Mouse (Mus musculus) spleen, postnatal 14 days (tissue): ENCODE measurements around the gene Plet1.

Experiments
- DNase-seq, 2 experiments: peaks; one replicate each; pipeline ENCODE4 v3.0.0; 2021 to 2022; ENCODE audit warnings: low spot score in 2 of 2

Gene Plet1

GRCm38 (mm10) chr9:50533791-50534190, 39.5 kb downstream of the Plet1 start:
- DNase-seq, result no peak

DNA sequence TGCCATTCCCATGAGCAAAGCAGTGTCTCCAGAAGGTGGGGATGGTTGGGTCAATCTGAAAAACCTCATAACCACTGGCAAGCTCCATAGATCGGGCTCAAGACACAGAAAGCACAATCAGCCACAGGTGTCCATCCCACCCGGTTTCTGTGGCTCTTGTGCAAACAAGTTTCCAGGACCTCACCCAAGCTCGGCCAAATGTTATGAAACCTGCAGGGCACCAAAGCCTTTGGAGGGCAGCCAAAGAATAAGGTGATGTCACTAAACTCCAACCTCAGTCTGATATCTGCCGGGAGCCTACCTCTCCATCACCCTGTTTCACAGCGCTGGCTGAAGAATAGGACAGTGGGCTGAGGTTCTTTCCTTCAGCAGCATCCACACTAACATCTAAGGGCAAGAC, 41.6 kb downstream of the Plet1 start:
- DNase-seq, result no peak

GRCm38 (mm10) chr9:50536603-50537135, 42.3 kb downstream of the Plet1 start:
- no peak for DNase-seq

- DNase-seq, result no peak
These were observed 43.0 kb downstream of the Plet1 start for GRCm38 (mm10) chr9:50537295-50537694.

GRCm38 (mm10) chr9:50540170-50540569, 45.8 kb downstream of the Plet1 start:
- no peak for DNase-seq

GRCm38 (mm10) chr9:50542401-50542800, 48.1 kb downstream of the Plet1 start:
- no peak for DNase-seq

DNA sequence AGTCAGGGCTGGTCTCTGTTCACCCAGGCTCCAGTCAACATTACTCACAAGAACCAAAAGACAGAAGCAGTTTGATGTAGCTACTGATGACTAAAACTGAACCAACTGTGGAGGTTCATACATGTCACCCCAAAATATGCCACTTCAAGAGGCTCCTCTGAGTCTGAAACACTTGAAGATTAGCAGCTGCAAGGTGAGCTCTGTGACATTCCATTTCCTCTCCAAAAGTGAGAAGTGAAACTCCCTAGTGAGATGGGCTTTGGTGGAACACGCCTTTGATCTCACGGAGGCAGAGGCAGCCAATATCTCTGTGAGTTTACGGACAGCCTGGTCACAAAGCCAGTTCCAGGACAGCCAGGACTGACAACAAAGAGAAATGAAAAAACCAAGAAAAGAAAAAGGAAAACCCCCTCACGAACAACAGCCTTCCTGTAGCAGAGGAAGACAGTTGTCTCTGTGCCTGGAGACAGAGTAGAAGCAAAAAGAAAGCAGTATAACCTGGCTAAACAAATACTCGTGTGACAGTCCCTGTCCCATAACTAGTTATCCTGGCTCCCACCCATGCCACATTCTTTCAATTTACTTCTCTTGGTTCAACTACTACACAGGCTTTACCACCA, 53.6 kb downstream of the Plet1 start:
- no peak for DNase-seq

DNA sequence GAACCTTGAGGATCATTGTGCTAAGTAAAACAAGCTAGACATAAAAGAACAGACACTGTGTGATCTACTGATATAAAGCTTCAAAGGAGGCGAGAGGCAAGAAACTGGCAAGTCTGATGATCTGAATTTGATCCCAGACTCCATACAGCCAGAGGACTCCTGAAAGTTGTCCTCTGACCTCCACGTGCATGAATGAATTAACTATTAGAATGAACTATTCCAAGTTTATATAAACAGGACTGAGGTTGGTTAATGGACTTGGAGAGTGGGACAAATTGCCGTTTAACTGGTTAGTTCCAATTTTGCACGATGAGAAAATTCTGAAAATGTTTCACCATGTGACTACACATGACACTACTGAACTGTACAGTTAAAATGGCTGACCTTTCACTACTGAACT, 54.6 kb downstream of the Plet1 start:
- no peak for DNase-seq

DNA sequence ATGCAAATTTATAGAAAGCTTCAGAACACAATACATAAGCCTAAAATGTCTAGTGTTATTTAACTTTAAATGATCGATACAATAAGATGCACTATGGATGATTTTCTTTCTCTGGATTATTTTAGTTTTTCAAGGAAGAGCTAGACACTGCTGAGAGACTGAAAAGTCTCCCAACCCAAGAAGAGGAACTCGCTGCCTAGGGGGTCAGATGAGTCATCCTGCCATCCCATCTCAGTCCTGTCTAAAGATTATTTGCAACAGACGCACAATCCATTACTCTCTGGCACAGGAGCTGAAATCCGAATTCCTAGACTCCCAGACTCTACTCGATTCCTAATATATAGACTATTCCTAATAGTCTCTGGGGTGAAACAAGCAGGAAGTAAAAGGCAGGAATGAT, 57.9 kb downstream of the Plet1 start:
- no peak for DNase-seq

- no peak for DNase-seq
These were observed 59.2 kb downstream of the Plet1 start for GRCm38 (mm10) chr9:50553547-50553946.

- peak in 1 of 2 experiments; percentile 27 for DNase-seq
These were observed 60.1 kb downstream of the Plet1 start, which contains the start of gene Il18 for GRCm38 (mm10) chr9:50554241-50555093. Gene Il18 (plus strand): TSS chr9:50554827.

DNA sequence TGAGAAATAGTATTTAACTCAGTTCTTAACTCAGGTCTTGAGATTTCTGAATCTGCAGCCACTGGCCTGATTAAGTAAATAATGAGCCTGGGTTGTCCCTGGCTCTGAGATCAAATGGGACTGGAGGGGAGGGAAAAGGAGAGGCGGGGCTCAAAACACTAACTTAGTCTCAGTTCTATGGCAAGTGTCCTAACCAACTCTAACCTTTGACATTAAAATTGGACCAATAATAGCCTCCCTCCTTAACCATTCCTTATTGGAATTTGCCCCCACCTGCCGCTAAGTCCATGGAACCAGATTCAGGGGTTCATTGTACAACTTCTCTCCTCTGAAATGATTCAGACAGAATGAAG, 60.7 kb downstream of the Plet1 start, which contains the start of gene Bco2:
Gene Bco2 (minus strand): TSS at position 88 of the 353 bp plus-strand sequence.
- no peak for DNase-seq
